Mouse (Mus musculus): ENCODE results near the gene Mnd1. TPM values are rescaled to one million over a fixed set of nuclear protein-coding genes. Genes with fewer than 3 reads are reported as not detected.

The Mnd1 gene
- polyA plus RNA-seq, 1 experiment from 2014 or later = 11.5 TPM

DNA sequence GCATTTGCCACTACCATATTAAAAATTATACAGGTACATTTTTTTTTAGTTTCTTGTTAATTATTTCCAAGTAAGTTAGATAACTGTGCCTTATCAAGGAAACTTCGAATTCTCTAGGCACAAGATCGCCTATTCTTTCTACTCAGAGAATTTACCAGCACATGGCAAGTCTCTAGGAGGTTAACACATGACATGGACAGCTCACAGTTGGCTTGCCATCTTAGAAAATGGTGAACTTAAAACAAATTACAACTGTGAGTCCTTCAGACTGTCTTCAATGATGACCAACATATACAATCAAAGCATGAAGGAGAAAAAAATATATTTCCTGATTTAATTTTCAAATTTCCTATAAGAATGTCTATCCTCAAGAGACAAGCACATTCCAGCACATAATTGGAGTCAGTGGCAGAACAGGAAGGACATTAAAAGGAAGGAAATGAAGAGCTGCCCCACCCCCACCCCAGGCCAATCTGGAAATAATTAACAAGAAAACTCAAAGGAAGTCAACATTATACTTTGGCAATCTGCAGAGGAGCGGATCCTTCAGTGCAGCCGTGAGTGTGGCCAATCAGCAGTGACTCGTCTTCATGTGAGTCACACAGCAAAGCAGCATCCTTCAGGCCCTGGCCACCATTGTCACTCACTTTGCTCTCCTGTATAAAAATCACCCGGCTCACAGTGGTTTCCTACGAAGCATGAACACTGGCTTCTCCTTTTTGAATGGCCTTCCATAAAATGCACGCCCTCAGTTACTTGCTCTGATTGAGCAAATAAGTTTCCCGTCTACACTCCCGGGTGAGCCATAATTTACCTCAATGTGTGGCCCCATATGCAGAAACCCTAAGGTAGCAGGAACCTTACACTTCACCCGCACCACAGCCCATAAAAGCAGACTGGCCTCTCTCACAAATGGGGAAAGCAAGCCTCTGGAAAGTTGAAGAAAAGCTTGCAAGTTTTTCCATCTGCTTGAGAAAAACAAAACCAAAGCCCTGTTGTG lies 26.4 kb downstream of the Mnd1 start:
- H3K9ac ChIP-seq = no peak overlapping the region
- H3K9me3 ChIP-seq (replicated peaks) = no peaks in the 10 kb centered on the region
- no peak overlapping the region for H3K4me2 ChIP-seq
- no peaks in the 10 kb centered on the region for H3K4me1 ChIP-seq (replicated peaks)
- H3K4me3 ChIP-seq = no peak overlapping the region
- 66% methylated on average over 11 of the region's 11 CpGs for whole genome bisulfite sequencing
- H3K27ac ChIP-seq = no peak overlapping the region
- H3K36me3 ChIP-seq = no peaks in the 10 kb centered on the region
- H3K27me3 ChIP-seq = no peaks in the 10 kb centered on the region
- no peak; the same call in 1 of the 2 replicates for ATAC-seq (replicated peaks; ENCODE audit: insufficient number of reproducible peaks, insufficient read depth, low FRiP score, low read depth)

DNA sequence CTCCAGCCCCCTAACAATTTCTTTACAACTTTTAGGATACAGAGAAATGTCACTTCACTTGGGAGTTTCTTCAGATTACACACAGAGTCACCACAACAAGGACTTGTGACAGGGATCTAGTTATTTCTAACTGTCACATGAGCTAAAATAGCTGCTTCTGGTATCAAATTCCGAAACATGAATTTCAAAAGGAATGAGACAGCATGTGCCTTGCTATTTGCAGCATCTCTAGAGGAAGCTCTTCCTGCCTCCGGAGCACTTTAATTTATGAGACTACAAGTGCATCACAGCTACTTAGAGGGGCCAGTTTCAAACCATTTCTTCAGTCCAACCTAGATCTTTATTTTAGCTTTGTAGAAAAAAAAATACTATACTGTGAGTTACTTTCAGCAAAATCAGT lies 28.2 kb downstream of the Mnd1 start:
- Histone ChIP-seq H3K9me3 (replicated peaks) (no peaks in the 10 kb centered on the region), H3K4me2 (no peak overlapping the region), H3K36me3 (no peaks in the 10 kb centered on the region), H3K4me3 (no peak overlapping the region), H3K9ac (no peak overlapping the region), H3K4me1 (replicated peaks) (no peaks in the 10 kb centered on the region), H3K27ac (no peak overlapping the region), H3K27me3 (no peaks in the 10 kb centered on the region)
- no peak for ATAC-seq (replicated peaks; ENCODE audit: insufficient number of reproducible peaks, insufficient read depth, low FRiP score, low read depth)
- 73% methylated on average over 2 of the region's 2 CpGs for WGBS

DNA sequence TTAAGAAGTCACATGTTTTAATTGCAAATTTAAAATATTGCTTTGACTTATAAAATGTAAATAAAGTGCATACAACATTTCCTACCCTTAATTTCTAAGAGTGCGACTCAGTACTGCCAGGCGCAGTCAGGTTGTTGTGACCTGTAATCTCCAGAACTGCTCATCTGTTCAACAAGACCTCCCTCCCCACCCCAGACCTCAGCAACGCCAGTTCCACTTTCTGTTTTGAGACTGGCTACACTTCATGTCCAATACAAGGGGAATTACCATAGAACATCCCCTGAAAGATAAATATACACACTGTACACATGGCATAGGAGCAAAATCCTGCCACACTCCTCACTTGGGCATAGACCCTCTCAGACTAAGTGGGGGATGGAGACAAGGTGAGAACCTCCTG lies 28.9 kb downstream of the Mnd1 start:
- no peaks in the 10 kb centered on the region for H3K36me3 ChIP-seq
- no peaks in the 10 kb centered on the region for H3K4me1 ChIP-seq (replicated peaks)
- H3K27ac ChIP-seq = no peak overlapping the region
- H3K4me2 ChIP-seq = no peak overlapping the region
- no peaks in the 10 kb centered on the region for H3K9me3 ChIP-seq (replicated peaks)
- no peak overlapping the region for H3K9ac ChIP-seq
- no peak overlapping the region for H3K4me3 ChIP-seq
- WGBS = 77% methylated on average over 3 of the region's 3 CpGs
- no peaks in the 10 kb centered on the region for H3K27me3 ChIP-seq
- no peak for ATAC-seq (replicated peaks; ENCODE audit: insufficient number of reproducible peaks, insufficient read depth, low FRiP score, low read depth)

DNA sequence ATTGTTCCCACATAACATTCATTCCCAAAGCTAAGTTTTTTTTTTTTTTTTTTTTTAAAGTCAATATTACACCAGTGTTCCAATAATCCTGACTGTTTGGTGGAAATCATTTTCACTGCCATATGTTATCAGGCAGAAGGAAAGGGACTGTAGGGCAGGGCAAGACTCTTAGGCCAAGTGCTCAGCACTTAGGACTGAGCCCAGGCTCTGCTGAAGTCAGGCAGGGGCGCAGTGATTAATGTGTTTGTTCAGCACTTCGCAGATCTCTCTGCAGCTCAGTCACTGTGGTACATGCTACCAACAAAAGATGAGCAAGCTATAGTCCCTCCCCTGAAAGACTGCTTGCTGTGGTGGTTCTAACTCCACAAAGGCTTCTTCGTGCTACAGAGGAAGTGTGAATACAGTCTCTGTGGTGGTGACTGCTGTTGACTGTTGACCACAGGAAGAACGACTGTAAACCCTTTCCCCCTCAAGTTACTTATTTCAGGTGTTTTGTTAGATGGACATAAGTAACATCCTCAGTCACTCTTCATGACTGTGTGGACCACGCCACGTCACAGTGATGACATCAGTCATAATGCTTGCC lies 29.8 kb downstream of the Mnd1 start:
- Histone ChIP-seq H3K27me3 (no peaks in the 10 kb centered on the region), H3K9ac (no peak overlapping the region), H3K27ac (no peak overlapping the region), H3K36me3 (no peaks in the 10 kb centered on the region), H3K4me2 (no peak overlapping the region), H3K4me1 (replicated peaks) (no peaks in the 10 kb centered on the region), H3K4me3 (no peak overlapping the region), H3K9me3 (replicated peaks) (no peaks in the 10 kb centered on the region)
- ATAC-seq (replicated peaks; ENCODE audit: insufficient number of reproducible peaks, insufficient read depth, low FRiP score, low read depth) = no peak
- 64% methylated on average over 6 of the region's 6 CpGs for WGBS

DNA sequence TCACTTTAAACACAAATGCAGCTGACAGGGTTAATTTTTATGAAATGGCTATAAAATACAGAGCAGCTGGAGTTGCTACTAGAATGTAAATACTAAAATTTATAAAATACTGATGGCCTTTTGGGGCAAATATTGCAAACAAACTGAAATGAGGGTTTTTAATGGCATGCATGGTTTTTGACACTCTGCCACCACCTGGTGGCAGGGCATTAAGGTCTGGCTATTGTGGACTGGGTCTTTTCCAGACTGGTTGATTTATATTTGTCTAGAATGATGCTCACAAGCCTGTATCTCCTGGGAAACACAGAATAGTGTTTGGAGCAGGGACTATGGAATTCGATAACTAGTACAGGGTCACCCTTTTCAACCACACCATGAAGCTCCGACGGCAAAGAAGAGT lies 32.1 kb downstream of the Mnd1 start:
- no peaks in the 10 kb centered on the region for H3K4me1 ChIP-seq (replicated peaks)
- no peak for ATAC-seq (replicated peaks; ENCODE audit: insufficient number of reproducible peaks, insufficient read depth, low FRiP score, low read depth)
- H3K27me3 ChIP-seq = no peaks in the 10 kb centered on the region
- no peak overlapping the region for H3K4me2 ChIP-seq
- WGBS = 79% methylated on average over 3 of the region's 3 CpGs
- H3K27ac ChIP-seq = no peak overlapping the region
- H3K4me3 ChIP-seq = no peak overlapping the region
- no peaks in the 10 kb centered on the region for H3K36me3 ChIP-seq
- H3K9me3 ChIP-seq (replicated peaks) = no peaks in the 10 kb centered on the region
- H3K9ac ChIP-seq = no peak overlapping the region

DNA sequence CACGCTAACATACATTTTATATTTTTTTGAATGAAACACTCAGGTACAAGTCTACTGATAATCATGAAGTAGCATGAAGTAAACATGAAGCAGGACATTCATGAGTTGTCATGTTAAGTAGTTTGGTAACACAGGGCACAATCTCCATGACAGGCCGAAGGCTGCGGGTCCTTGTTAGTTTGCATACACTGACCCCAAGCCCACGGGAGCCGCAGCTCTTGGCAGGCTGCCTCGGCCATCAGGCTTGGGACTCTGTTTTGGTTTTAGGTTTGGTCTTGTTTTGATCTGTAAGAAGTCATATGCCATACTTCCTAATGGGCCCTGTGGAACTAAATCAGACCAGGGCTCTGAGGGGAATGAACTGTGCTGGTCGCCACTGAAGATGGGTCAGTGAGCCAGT lies 36.9 kb downstream of the Mnd1 start:
- Histone ChIP-seq H3K4me2 (no peak overlapping the region), H3K36me3 (no peaks in the 10 kb centered on the region), H3K27me3 (no peaks in the 10 kb centered on the region), H3K4me1 (replicated peaks) (no peaks in the 10 kb centered on the region), H3K27ac (no peak overlapping the region), H3K4me3 (no peak overlapping the region), H3K9ac (no peak overlapping the region), H3K9me3 (replicated peaks) (no peaks in the 10 kb centered on the region)
- ATAC-seq (replicated peaks; ENCODE audit: insufficient number of reproducible peaks, insufficient read depth, low FRiP score, low read depth) = no peak
- WGBS = 71% methylated on average over 7 of the region's 7 CpGs

DNA sequence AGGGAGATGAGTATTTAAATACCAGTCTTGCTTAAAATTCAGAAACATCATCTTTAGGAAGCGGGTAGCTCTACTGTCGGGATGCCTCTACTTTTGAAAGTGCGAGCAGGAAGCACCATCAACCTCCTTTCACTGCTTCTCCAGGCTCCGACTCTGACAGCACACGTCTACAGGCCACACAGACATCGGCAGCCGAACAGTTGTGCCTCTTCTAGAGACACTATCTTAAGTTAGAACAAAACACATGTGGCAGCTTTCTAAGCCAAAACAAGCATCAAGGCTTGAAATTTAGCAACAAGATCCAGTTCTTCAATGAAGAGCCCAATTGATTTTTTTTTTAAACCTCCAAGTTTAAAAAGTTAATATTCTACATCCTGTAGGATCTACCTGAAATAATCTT lies 37.4 kb downstream of the Mnd1 start:
- H3K36me3 ChIP-seq = no peaks in the 10 kb centered on the region
- H3K27me3 ChIP-seq = no peaks in the 10 kb centered on the region
- 67% methylated on average over 7 of the region's 7 CpGs for WGBS
- no peaks in the 10 kb centered on the region for H3K9me3 ChIP-seq (replicated peaks)
- ATAC-seq (replicated peaks; ENCODE audit: insufficient number of reproducible peaks, insufficient read depth, low FRiP score, low read depth) = no peak
- H3K27ac ChIP-seq = no peak overlapping the region
- no peaks in the 10 kb centered on the region for H3K4me1 ChIP-seq (replicated peaks)
- H3K4me3 ChIP-seq = no peak overlapping the region
- H3K9ac ChIP-seq = no peak overlapping the region
- no peak overlapping the region for H3K4me2 ChIP-seq

DNA sequence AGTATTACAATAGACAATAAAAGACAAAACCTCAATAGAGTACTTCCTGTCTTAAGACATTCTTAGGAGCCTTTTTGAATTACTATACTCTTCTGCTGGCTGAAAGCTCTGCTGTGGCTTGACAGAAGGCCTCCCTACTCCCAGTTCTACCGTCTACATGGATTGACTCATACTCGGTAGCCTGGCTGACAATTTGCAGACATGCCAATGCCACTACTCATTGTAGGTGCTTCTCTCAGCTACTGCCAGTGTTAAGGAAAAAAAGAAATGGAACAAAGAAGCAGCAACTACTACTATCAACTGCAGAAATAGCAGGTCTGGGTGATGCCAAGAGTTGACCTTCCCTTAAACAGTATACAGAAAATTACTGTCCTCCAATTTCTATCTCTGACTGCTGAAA lies 47.0 kb downstream of the Mnd1 start:
- Histone ChIP-seq H3K4me2 (no peak overlapping the region), H3K9me3 (replicated peaks) (no peaks in the 10 kb centered on the region), H3K36me3 (no peaks in the 10 kb centered on the region), H3K27ac (no peak overlapping the region), H3K27me3 (no peaks in the 10 kb centered on the region), H3K4me1 (replicated peaks) (no peaks in the 10 kb centered on the region), H3K4me3 (no peak overlapping the region), H3K9ac (no peak overlapping the region)
- WGBS = 74% methylated on average over 2 of the region's 2 CpGs
- ATAC-seq (replicated peaks; ENCODE audit: insufficient number of reproducible peaks, insufficient read depth, low FRiP score, low read depth) = no peak

DNA sequence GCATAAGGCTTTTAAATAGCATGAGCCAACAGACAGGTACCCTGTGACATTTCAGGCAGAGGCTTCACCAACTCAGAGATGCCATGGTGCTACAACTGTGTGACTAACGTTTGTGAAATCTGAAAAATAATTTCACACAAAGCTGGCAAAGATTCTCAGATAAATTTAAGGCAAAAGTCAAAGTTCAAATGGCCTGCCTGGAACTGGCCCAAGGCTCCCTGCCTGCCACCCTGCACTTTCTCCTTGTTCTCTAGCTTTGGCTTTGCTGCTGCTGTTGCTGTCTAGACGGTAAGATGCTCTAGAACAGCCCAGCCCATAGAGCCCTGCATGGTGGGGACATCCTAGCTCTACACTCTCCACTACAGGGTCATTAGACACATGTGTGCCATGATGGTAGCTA lies 49.5 kb downstream of the Mnd1 start:
- WGBS = 66% methylated on average over 2 of the region's 2 CpGs
- H3K27me3 ChIP-seq = no peaks in the 10 kb centered on the region
- H3K9ac ChIP-seq = no peak overlapping the region
- H3K36me3 ChIP-seq = no peaks in the 10 kb centered on the region
- no peaks in the 10 kb centered on the region for H3K4me1 ChIP-seq (replicated peaks)
- no peak for ATAC-seq (replicated peaks; ENCODE audit: insufficient number of reproducible peaks, insufficient read depth, low FRiP score, low read depth)
- H3K4me3 ChIP-seq = no peak overlapping the region
- no peak overlapping the region for H3K27ac ChIP-seq
- H3K4me2 ChIP-seq = no peak overlapping the region
- H3K9me3 ChIP-seq (replicated peaks) = no peaks in the 10 kb centered on the region

DNA sequence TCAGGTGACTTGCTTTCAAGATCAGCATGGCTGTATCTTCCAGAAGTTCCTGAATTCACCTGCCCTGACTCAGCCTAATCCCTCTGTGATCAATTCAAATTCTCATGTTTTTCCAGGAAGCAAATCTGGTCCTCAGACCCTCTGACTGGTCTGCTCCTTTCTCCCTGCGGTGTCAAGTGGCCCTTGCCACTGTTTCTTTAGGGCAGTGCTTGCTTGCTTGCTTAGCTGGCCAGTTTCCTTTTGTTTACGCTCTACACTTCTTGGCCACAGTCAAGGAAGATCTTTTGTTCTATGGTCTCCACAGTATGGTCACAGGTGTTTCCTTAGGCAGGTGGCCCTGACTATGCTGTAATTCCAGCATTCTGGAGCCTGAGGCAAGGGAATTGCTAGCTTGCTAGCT lies 52.0 kb downstream of the Mnd1 start:
- Histone ChIP-seq H3K4me3 (no peak overlapping the region), H3K9me3 (replicated peaks) (no peaks in the 10 kb centered on the region), H3K27ac (no peak overlapping the region), H3K4me1 (replicated peaks) (no peaks in the 10 kb centered on the region), H3K36me3 (no peaks in the 10 kb centered on the region), H3K27me3 (no peaks in the 10 kb centered on the region), H3K4me2 (no peak overlapping the region), H3K9ac (no peak overlapping the region)
- 78% methylated on average over 2 of the region's 2 CpGs for WGBS
- ATAC-seq (replicated peaks; ENCODE audit: insufficient number of reproducible peaks, insufficient read depth, low FRiP score, low read depth) = no peak

DNA sequence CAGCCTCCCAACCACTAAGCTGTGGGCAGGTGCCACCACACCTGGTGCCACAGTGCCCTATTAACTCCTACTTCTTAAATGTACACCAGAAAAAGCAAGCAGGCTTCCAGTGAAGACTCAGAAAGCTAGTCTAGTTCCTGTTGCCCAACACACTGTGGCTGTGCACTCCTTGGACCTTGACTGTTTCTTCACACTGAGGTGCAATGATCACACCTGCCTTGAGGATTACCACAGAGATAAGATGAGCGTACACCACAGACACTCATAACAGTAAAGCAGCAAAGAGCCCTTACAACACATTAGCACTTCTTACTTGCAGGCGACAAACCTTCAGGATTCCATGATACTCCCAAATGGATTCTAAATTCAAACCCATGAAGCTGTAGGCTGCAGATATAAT lies 62.7 kb downstream of the Mnd1 start:
- 78% methylated on average over 2 of the region's 2 CpGs for WGBS
- Histone ChIP-seq H3K4me1 (replicated peaks) (no peaks in the 10 kb centered on the region), H3K4me3 (no peak overlapping the region), H3K9me3 (replicated peaks) (no peaks in the 10 kb centered on the region), H3K9ac (no peak overlapping the region), H3K4me2 (no peak overlapping the region), H3K27me3 (no peaks in the 10 kb centered on the region), H3K27ac (no peak overlapping the region), H3K36me3 (no peaks in the 10 kb centered on the region)
- no peak for ATAC-seq (replicated peaks; ENCODE audit: insufficient number of reproducible peaks, insufficient read depth, low FRiP score, low read depth)

DNA sequence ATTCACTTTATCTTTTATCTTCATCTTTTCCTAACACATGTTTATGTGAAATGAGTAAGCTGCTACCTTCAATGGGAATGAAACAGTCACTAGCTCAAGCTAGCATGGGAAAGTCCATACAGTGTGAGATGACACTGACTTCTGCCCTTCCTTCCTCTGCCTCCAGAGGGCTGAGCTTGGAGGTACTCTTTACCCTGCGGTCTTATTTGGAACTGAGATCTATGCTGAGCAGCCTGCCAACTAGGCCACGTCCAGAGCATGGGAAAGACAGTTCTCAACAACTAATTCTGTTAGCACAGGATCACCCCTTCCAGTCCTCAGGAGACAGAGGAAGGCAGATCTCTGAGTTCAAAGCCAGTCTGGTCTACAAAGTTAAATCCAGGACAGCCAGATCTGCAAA lies 64.6 kb downstream of the Mnd1 start:
- Histone ChIP-seq H3K27me3 (no peaks in the 10 kb centered on the region), H3K9me3 (replicated peaks) (no peaks in the 10 kb centered on the region), H3K9ac (no peak overlapping the region), H3K4me1 (replicated peaks) (no peaks in the 10 kb centered on the region), H3K36me3 (no peaks in the 10 kb centered on the region), H3K4me3 (no peak overlapping the region), H3K4me2 (no peak overlapping the region), H3K27ac (no peak overlapping the region)
- WGBS = 36% methylated on average over 2 of the region's 2 CpGs
- no peak for ATAC-seq (replicated peaks; ENCODE audit: insufficient number of reproducible peaks, insufficient read depth, low FRiP score, low read depth)
